Mouse (Mus musculus) heart, adult 2 months (tissue): Measurements from ENCODE around the gene Masp1. TPM values are rescaled to one million over a fixed set of nuclear protein-coding genes. Genes with fewer than 3 reads are reported as not detected.

Source experiments
- DNase-seq, 2 experiments: peaks; one replicate each; pipeline ENCODE4 v3.0.0; 2021
- H3K27ac ChIP-seq: fragments of 200-600 bp; 2 replicates; pipeline ENCODE4 v1.8.1; 2022
- H3K27me3 ChIP-seq: fragments of 200-500 bp; 2 replicates; pipeline ENCODE4 v1.6.1; 2012; ENCODE audit warnings: mild to moderate bottlenecking, low read length, inconsistent platforms, mixed read lengths; ENCODE audit not compliant: control insufficient read depth, insufficient read depth
- H3K36me3 ChIP-seq: fragments of 200-500 bp; 2 replicates; pipeline ENCODE4 v1.6.1; 2012; ENCODE audit warnings: low read length, inconsistent platforms; ENCODE audit not compliant: control insufficient read depth, insufficient read depth
- H3K4me1 ChIP-seq: fragments of 200-500 bp; 2 replicates; pipeline ENCODE4 v1.6.1; 2011; ENCODE audit warnings: low read length; ENCODE audit not compliant: control insufficient read depth, insufficient read depth
- H3K4me3 ChIP-seq: fragments of 200-600 bp; 2 replicates; pipeline ENCODE4 v1.8.1; 2022
- H3K79me2 ChIP-seq: fragments of 200-500 bp; replicated peaks from 2 replicates; pipeline ENCODE4 v1.6.1; 2012; ENCODE audit warnings: mild to moderate bottlenecking, inconsistent platforms, low read length, moderate library complexity, mixed read lengths; ENCODE audit not compliant: control insufficient read depth, insufficient read depth
- H3K9ac ChIP-seq: fragments of 200-500 bp; 2 replicates; pipeline ENCODE4 v1.6.1; 2012; ENCODE audit warnings: low read depth, mild to moderate bottlenecking, control low read depth, inconsistent platforms, low read length, mixed read lengths
- CTCF ChIP-seq: fragments of 200-600 bp; IDR thresholded peaks from 2 replicates; pipeline ENCODE4 v1.8.1; 2022; ENCODE audit warnings: antibody characterized with exemption, mild to moderate bottlenecking, moderate library complexity
- EP300 ChIP-seq: fragments of 200-500 bp; IDR thresholded peaks from 2 replicates; pipeline ENCODE4 v1.6.1; 2011; ENCODE audit warnings: low read depth, low read length, control low read depth; ENCODE audit not compliant: insufficient read depth
- POLR2A ChIP-seq: fragments of 200-500 bp; IDR thresholded peaks from 2 replicates; pipeline ENCODE4 v1.6.1; 2011; ENCODE audit warnings: mild to moderate bottlenecking, low read depth, low read length, control low read depth; ENCODE audit not compliant: insufficient read depth
- WGBS: fragments of 180-500 bp; shearing (Covaris S2); methylation state at CpG from one replicate; pipeline ENCODE4 v1.1.7; 2018; 5-methylcytosine and 5-hydroxymethylcytosine counted together
- intact Hi-C: fragments of 180-260 bp; cut with DNase I; formaldehyde crosslinking; loops from one replicate; pipeline ENCODE4 v1.15.1; 2025
- polyA plus RNA-seq: library from polyadenylated mRNA; depleted of rRNA; stranded (reverse); fragments of >200 nt; gene quantifications from 2 replicates; pipeline ENCODE4 v1.2.3, GENCODE M21; 2012
- total RNA-seq, 2 experiments: library from RNA; stranded (reverse); gene quantifications; 2 replicates each; pipeline ENCODE4 v1.2.3; 2021

The Masp1 gene
- total and polyA plus RNA-seq, 3 experiments: 10.3 to 15.8 (median 15.4) TPM

DNA sequence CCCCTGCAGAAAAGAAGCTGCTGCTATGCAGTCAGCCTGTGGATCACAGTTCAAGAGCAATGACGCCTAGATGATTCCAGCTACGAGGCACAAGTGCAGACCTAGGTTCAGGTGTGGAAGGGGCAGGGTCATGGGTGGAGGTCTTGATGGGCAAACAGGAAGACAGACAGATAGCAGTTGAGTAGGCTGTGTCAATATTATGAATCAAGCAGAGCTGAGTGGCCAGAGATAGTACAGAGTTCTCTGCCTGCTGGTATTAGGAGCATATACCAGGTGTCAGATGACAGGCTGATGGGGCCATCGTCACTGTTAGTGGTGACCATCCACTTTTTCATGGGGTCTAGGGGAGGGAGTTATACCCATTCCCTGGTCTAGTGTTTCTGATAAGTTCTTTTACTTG, 13.1 kb upstream of the Masp1 start:
- intact Hi-C loops: no loop called here
- no peaks in the 10 kb centered on the region for H3K36me3 ChIP-seq
- no peak overlapping the region for H3K4me3 ChIP-seq
- WGBS: 71% methylated on average over 3 of the region's 3 CpGs
- no peaks in the 10 kb centered on the region for H3K27me3 ChIP-seq
- TF ChIP-seq CTCF (no peak), POLR2A (no peak), EP300 (no peak)
- H3K79me2 ChIP-seq: no peaks in the 10 kb centered on the region
- no peak overlapping the region for H3K9ac ChIP-seq
- no peak for DNase-seq
- H3K27ac ChIP-seq: no peak overlapping the region
- H3K4me1 ChIP-seq: no peaks in the 10 kb centered on the region

DNA sequence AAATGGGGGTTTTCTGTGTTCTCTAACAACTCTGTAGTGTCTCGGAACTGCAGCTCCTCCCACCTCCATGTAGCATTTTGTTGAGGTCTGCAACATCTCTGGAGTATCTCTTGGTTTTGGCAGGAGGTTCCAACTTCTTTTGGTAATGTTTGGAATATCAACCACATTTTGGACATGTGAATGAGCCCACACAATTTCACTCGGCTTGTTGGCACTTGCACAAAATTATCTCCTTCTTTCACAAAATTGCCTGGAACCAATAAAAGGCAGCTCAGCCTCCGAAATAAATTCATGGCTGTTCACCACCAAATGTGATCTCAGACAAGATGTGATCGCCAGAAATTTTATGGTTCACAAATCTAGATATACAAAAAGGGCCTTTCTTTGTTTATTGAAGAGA, 8.6 kb upstream of the Masp1 start:
- Histone ChIP-seq H3K27me3 (no peaks in the 10 kb centered on the region), H3K79me2 (no peaks in the 10 kb centered on the region), H3K27ac (no peak overlapping the region), H3K9ac (no peak overlapping the region), H3K4me3 (no peak overlapping the region), H3K36me3 (no peaks in the 10 kb centered on the region), H3K4me1 (no peaks in the 10 kb centered on the region)
- TF ChIP-seq EP300: no peak
- DNase-seq: no peak
- WGBS: 73% methylated on average over 4 of the region's 4 CpGs
- intact Hi-C loops: loop anchor here (5.0 kb wide), 1 partner anchor 62 kb away; no protein-coding TSS in a partner anchor

DNA sequence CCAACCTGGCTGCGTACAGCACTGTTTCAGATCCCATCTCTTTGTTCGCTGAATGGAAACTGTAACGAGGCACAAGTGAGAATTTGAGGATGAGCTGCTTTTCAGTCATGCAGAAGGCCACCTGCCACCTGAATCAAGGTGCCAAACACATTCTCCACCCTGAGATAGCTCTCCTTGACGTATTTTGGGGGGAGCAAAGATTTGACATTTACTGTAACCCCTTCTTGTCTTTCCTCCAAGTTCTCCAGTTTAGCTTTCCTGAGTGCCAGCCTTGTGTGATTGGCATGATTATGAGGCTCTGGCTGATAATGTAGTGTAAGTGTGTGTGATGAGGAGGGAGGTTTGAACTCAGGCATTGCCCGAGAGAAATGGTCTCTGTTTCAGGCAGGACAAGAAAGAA, 1.5 kb upstream of the Masp1 start:
- no peak for DNase-seq
- Histone ChIP-seq H3K4me3 (no peak overlapping the region), H3K36me3 (no peaks in the 10 kb centered on the region), H3K27ac (no peak overlapping the region), H3K9ac (no peak overlapping the region), H3K4me1 (peaks cover 3% of the 10 kb centered on the region), H3K27me3 (no peaks in the 10 kb centered on the region), H3K79me2 (no peaks in the 10 kb centered on the region)
- intact Hi-C loops: no loop called here
- no peak for TF ChIP-seq EP300
- no peak for TF ChIP-seq CTCF
- no peak for TF ChIP-seq POLR2A
- 87% methylated on average over 5 of the region's 5 CpGs for WGBS

DNA sequence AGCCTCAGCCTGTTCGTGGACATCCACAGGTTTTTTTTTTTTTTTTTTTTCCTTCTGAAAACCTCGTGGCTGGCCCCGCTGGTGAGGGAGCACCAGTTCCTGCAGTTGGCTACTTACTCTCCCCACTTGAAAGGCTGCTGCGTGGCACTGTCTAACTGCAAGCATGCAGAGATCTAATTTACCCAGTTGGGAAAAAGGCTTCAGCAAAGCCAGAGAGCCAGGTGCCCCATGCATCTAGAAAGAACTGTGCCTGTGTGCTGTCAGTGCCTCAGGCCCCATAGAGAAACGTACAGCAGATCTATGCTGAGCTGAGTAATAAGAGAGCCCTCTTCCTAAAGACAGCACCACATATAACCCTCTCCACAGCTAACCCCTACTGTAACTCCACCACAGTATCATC, 477 bp upstream of the Masp1 start:
- Histone ChIP-seq H3K27me3 (no peaks in the 10 kb centered on the region), H3K4me1 (peaks cover 6% of the 10 kb centered on the region), H3K27ac (no peak overlapping the region), H3K4me3 (no peak overlapping the region), H3K9ac (no peak overlapping the region), H3K36me3 (no peaks in the 10 kb centered on the region), H3K79me2 (no peaks in the 10 kb centered on the region)
- 44% methylated on average over 5 of the region's 5 CpGs for WGBS
- DNase-seq: no peak
- TF ChIP-seq CTCF (no peak), POLR2A (no peak), EP300 (no peak)
- intact Hi-C loops: no loop called here

DNA sequence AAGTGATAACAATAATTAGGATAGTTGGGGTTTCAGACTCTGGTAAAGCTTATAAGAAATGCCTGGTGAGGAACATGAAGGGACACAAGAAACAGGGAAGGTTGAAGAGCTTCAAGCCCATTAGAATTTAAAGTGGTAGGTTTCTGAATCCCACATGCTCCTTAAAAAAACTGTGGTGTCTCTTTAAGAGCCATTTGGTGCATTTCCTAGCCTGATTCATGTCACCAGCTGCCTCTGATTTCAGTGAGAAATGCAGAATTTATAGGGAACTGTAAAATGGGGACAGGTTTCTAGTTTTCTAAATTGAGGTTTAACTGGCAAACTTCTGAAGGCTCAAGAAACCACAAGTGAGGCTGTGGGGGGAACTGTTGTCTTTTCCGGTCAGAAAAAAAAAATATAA, 844 bp downstream of the Masp1 start:
- Histone ChIP-seq H3K9ac (peak overlapping the region; percentile 68), H3K4me3 (peak overlapping the region; percentile 42; the same call in 1 of the 2 replicates), H3K4me1 (peaks cover 11% of the 10 kb centered on the region), H3K27ac (peak overlapping the region; percentile 67), H3K36me3 (no peaks in the 10 kb centered on the region), H3K79me2 (no peaks in the 10 kb centered on the region), H3K27me3 (no peaks in the 10 kb centered on the region)
- WGBS: 21% methylated on average over 1 of the region's 1 CpGs
- DNase-seq: no peak
- TF ChIP-seq POLR2A (no peak), CTCF (no peak), EP300 (no peak)
- intact Hi-C loops: no loop called here

DNA sequence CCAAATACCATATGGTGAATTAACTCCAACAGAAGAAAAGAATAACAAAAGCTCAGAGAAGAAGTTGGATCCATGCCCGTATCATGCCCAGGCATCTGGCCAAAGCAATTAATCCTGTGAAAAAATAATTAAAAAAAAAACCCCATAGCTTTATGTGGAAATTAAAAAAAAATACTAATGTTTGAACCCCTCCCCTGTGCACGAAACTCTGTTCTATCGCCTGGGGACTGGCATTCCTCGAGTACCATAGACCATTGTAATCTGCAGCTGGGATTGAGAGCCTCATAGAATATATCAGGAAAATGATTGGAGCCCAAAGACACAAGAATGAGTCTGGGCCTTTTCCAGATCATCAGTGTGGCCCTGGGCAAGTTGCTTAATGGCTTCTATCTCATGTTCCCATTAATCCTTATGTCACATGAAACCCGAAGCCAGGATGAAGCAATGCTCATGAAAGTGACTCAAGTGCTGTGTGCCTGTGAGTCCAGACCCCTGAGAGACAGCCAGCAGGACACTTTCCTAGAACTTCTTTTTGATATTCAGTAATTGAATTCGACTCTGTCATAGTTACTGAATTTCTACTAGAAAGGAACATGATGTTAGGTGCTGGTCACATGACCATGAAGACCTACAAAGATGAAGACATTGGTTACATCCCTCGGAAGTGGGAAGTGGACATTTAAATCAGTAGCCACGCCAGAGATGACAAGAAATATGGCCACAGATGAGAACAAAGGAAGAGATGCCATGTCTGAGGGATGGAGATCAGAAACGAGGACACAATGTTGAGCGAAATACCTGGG, 1.8 kb downstream of the Masp1 start:
- intact Hi-C loops: no loop called here
- H3K36me3 ChIP-seq: no peaks in the 10 kb centered on the region
- no peaks in the 10 kb centered on the region for H3K79me2 ChIP-seq
- 65% methylated on average over 10 of the region's 10 CpGs for WGBS
- TF ChIP-seq EP300 (no peak), POLR2A (no peak), CTCF (no peak)
- H3K9ac ChIP-seq: no peak overlapping the region
- H3K4me3 ChIP-seq: no peak overlapping the region
- H3K27me3 ChIP-seq: no peaks in the 10 kb centered on the region
- H3K27ac ChIP-seq: no peak overlapping the region; the same call in 1 of the 2 replicates
- H3K4me1 ChIP-seq: peaks cover 11% of the 10 kb centered on the region
- no peak for DNase-seq
